10 mouse cellular contexts compared by ENCODE assay signal in the genomic region with DNA sequence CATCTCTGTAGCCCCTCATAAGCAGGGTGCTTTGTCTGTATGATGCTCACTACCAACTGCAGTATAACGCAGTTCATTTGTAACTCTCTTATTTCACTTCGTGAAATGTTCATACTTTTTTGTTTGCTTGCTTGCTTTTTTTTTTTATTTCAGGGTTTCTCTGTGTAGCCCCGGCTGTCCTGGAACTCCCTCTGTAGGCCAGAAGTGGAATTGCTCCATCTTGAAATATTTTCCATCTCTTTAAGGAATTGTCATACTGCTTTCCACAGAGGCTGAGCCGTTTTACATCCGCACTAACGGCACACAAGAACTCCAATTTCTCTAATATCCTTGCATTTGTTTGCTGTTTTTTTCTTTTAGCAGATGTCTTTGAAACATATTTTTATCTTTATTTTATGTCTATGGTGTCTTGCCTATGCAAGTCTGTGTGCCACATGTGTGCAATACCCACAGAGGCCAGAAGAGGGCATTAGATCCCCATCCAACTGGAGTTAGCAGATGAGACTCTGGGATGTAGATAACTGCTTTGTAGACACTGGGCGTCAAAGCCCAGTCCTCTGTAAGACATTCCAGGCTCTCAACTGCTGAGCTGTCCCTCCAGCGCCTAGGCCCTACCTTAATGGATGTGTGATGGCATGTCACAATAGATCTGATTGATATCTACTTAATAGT. TPM values are rescaled to one million over a fixed set of nuclear protein-coding genes. Genes with fewer than 3 reads are reported as not detected.
DNase-seq lines count a peak whose midpoint lies in the region; TF ChIP-seq lines count a peak whose summit lies in the region.
"Had no signal": no experiment of that assay in that cellular context is flagged by ENCODE, and none has a peak within 500 bp of the region (broad histone marks: within the 10 kb centered on the region; RNA-seq: fewer than 3 reads in every experiment).

No protein-coding gene starts in this region.

- peak; percentile 64 for TF ChIP-seq CTCF in layer of hippocampus, adult 2 months (conservative IDR thresholded peaks at IDR 0.05)
- TF ChIP-seq CTCF in testis, adult 2 months (IDR thresholded peaks at IDR 0.05; ENCODE audit: control insufficient read depth, insufficient read depth, insufficient replicate concordance, low read depth, low read length) = peak; percentile 28; the same call in 1 of the 2 replicates

- H3K4me3 ChIP-seq in layer of hippocampus, adult 2 months = no peak overlapping the region
- no peak overlapping the region for H3K4me3 ChIP-seq in embryonic facial prominence, embryonic 10.5 days
- H3K4me3 ChIP-seq in testis, adult 2 months (ENCODE audit: control insufficient read depth, low read depth, low read length) = no peak overlapping the region

- no peaks in the 10 kb centered on the region for H3K36me3 ChIP-seq in embryonic facial prominence, embryonic 10.5 days (replicated peaks)
- H3K36me3 ChIP-seq in testis, adult 2 months (ENCODE audit: control insufficient read depth, insufficient read depth, low read length) = no peaks in the 10 kb centered on the region; the same call in 1 of the 2 replicates

- TF ChIP-seq POLR2A in testis, adult 2 months (IDR thresholded peaks at IDR 0.05; ENCODE audit: control insufficient read depth, low read depth, low read length) = no peak

- WGBS in embryonic facial prominence, embryonic 10.5 days = 78% methylated on average over 8 of the region's 8 CpGs

- no peaks in the 10 kb centered on the region for H3K27me3 ChIP-seq in embryonic facial prominence, embryonic 10.5 days (replicated peaks; ENCODE audit: low read depth, poor library complexity, severe bottlenecking)
- no peaks in the 10 kb centered on the region for H3K27me3 ChIP-seq in testis, adult 2 months (ENCODE audit: control insufficient read depth, insufficient read depth, low read length)

- H3K9me3 ChIP-seq in embryonic facial prominence, embryonic 10.5 days = peaks cover 3% of the 10 kb centered on the region; the same call in 1 of the 2 replicates

- DNase-seq in adrenal gland, postnatal 36 days = peak; percentile 5 to 7
- DNase-seq in adrenal gland, postnatal 25 days = no peak
- no peak for DNase-seq in layer of hippocampus, adult 2 months (ENCODE audit: low spot score in 2 of 2)
- no peak for DNase-seq in layer of hippocampus, adult 11-12 months (ENCODE audit: low spot score)
- peak; percentile 82 for DNase-seq in ES-CJ7 (ENCODE audit: low read depth, low spot score)
- DNase-seq in embryonic facial prominence, embryonic 10.5 days (ENCODE audit: low spot score) = peak; percentile 40
- no peak for DNase-seq in urinary bladder, postnatal 4 days (ENCODE audit: low spot score in 2 of 2)

- no peaks in the 10 kb centered on the region for H3K4me1 ChIP-seq in embryonic facial prominence, embryonic 10.5 days
- H3K4me1 ChIP-seq in testis, adult 2 months (ENCODE audit: control insufficient read depth, insufficient read depth, low read length) = no peaks in the 10 kb centered on the region

- H3K27ac ChIP-seq in layer of hippocampus, adult 2 months = no peak overlapping the region
- no peak overlapping the region for H3K27ac ChIP-seq in embryonic facial prominence, embryonic 10.5 days (replicated peaks)
- no peak overlapping the region for H3K27ac ChIP-seq in testis, adult 2 months (ENCODE audit: control insufficient read depth, insufficient read depth, low read depth, low read length)

RNA-seq across cellular contexts. Expression of a gene that starts 13.6 kb away (rescaled TPM):
- not detected for total RNA-seq in adrenal gland, postnatal 36 days (2021)
- total RNA-seq in adrenal gland, postnatal 25 days (2021) = not detected in 2 replicates
- not detected for total RNA-seq in layer of hippocampus, adult 2 months (2021)
- not detected in 2 replicates for polyA plus RNA-seq in embryonic facial prominence, embryonic 10.5 days (2016; fragmentation: Nextera tagmentation; extraction: Ambion mirVana)
- 146 and 172 TPM in 2 replicates for polyA plus RNA-seq in testis, adult 2 months (2012; rRNA removed)
- polyA plus RNA-seq: limb, embryonic 14.5 days; spleen, adult 2 months had no signal

RNA-seq across cellular contexts. Expression of a gene that starts 46.1 kb away (rescaled TPM):
- 10 to 100 TPM; 10.7 to 11.8 TPM for total RNA-seq in adrenal gland, postnatal 36 days (2021)
- total RNA-seq in adrenal gland, postnatal 25 days (2021) = 10.6 and 10.8 TPM in 2 replicates
- 10 to 100 TPM; 18.9 to 21.5 TPM for total RNA-seq in layer of hippocampus, adult 2 months (2021)
- 0.10 and 0.21 TPM in 2 replicates for polyA plus RNA-seq in embryonic facial prominence, embryonic 10.5 days (2016; fragmentation: Nextera tagmentation; extraction: Ambion mirVana)
- polyA plus RNA-seq in testis, adult 2 months (2012; rRNA removed) = 2.5 and 2.9 TPM in 2 replicates

Comparison
In these comparisons a context has a peak if more than half of its experiments do, and no peak if none do; other contexts are left out.
1. DNase-seq: peak in adrenal gland, postnatal 36 days (2 of 2), ES-CJ7 (single experiment) and embryonic facial prominence, embryonic 10.5 days (single experiment); none in adrenal gland, postnatal 25 days (single experiment), layer of hippocampus, adult 2 months (0 of 2), layer of hippocampus, adult 11-12 months (single experiment) and urinary bladder, postnatal 4 days (0 of 2).